Mouse (Mus musculus) erythroblast, embryonic 14.5 days (primary cell): ENCODE measurements around the gene Otud7b.

ENCODE experiments used
- GATA1 ChIP-seq: IDR thresholded peaks from 2 replicates; pipeline ENCODE4 v1.6.1; 2012; ENCODE audit warnings: low read length, inconsistent platforms, mixed read lengths
- TAL1 ChIP-seq: IDR thresholded peaks from 3 replicates; pipeline ENCODE4 v1.6.1; 2012; ENCODE audit warnings: low read length, inconsistent platforms, mixed read lengths

- TF ChIP-seq GATA1: no peak
- no peak for TF ChIP-seq TAL1
These were observed 95.4 kb downstream of the Otud7b start for GRCm38 (mm10) chr3:96199731-96200130.
